Mouse (Mus musculus): ENCODE measurements around the gene Stmn3.

- no peak for TF ChIP-seq CTCF (IDR thresholded peaks at IDR 0.05; ENCODE audit: extremely low read depth, insufficient read depth, insufficient read length, insufficient replicate concordance)
- no peak for TF ChIP-seq POLR2A (IDR thresholded peaks at IDR 0.05; ENCODE audit: low read depth, low read length)
These were observed at the start of gene Stmn3 for GRCm38 (mm10) chr2:181314080-181314810.

Measured in spleen, adult 2 months (tissue).